Mouse (Mus musculus) liver, postnatal 0 days (tissue): ENCODE results near the gene Arhgef17. TPM values are rescaled to one million over a fixed set of nuclear protein-coding genes. Genes with fewer than 3 reads are reported as not detected.

Experiments
- ATAC-seq: fragments of 200-750 bp; cut with Nextera tagmentation; 2 replicates; pipeline ENCODE4 v1.8.0; 2017; ENCODE audit warnings: mild to moderate bottlenecking, moderate library complexity
- DNase-seq: peaks from one replicate; pipeline ENCODE4 v3.0.0-alpha.2; 2016
- H3K27ac ChIP-seq: fragments of 300-500 bp; sonication (generic); 2 replicates; pipeline ENCODE4 v1.5.1; 2014; ENCODE audit warnings: antibody characterized with exemption, moderate library complexity, mild to moderate bottlenecking, low read depth
- H3K27me3 ChIP-seq: fragments of 300-500 bp; sonication (generic); 2 replicates; pipeline ENCODE4 v1.6.1; 2014; ENCODE audit warnings: low read length, control low read depth, mixed read lengths; ENCODE audit not compliant: insufficient read depth
- H3K36me3 ChIP-seq: fragments of 300-500 bp; sonication (generic); replicated peaks from 2 replicates; pipeline ENCODE4 v1.6.1; 2014; ENCODE audit warnings: mild to moderate bottlenecking, control low read depth, low read length, moderate library complexity, mixed read lengths; ENCODE audit not compliant: insufficient read depth
- H3K4me1 ChIP-seq: fragments of 300-500 bp; sonication (generic); 2 replicates; pipeline ENCODE4 v1.6.1; 2014; ENCODE audit warnings: antibody characterized with exemption, mild to moderate bottlenecking, control low read depth; ENCODE audit not compliant: insufficient read depth
- H3K4me2 ChIP-seq: fragments of 300-500 bp; sonication (generic); 2 replicates; pipeline ENCODE4 v1.6.1; 2014; ENCODE audit warnings: low read depth, mild to moderate bottlenecking, low read length, moderate library complexity, mixed read lengths
- H3K4me3 ChIP-seq: fragments of 300-500 bp; sonication (generic); 2 replicates; pipeline ENCODE4 v1.5.1; 2014; ENCODE audit warnings: low read depth, low read length
- H3K9ac ChIP-seq: fragments of 300-500 bp; sonication (generic); replicated peaks from 2 replicates; pipeline ENCODE4 v1.6.1; 2014; ENCODE audit warnings: mild to moderate bottlenecking, moderate library complexity
- H3K9me3 ChIP-seq: fragments of 300-500 bp; sonication (generic); 2 replicates; pipeline ENCODE4 v1.6.1; 2016; ENCODE audit warnings: mild to moderate bottlenecking, control low read depth, low read length, mixed read lengths
- CTCF ChIP-seq: sonication (generic); IDR thresholded peaks from 2 replicates; pipeline ENCODE4 v1.5.1; 2016; ENCODE audit warnings: antibody characterized with exemption, low read depth
- EP300 ChIP-seq: IDR thresholded peaks from 2 replicates; pipeline ENCODE4 v1.6.1; 2016; ENCODE audit warnings: antibody characterized with exemption, low read depth, mild to moderate bottlenecking
- WGBS: fragments of 180-500 bp; shearing (Covaris S2); extraction: QIAGEN DNeasy Blood & Tissue Kit; methylation state at CpG from one replicate; pipeline ENCODE4 v1.1.7; 2014; ENCODE audit not compliant: insufficient replicate concordance; 5-methylcytosine and 5-hydroxymethylcytosine counted together
- polyA plus RNA-seq: library from polyadenylated mRNA; unstranded; fragments of >200 nt; fragmentation: Nextera tagmentation; extraction: Ambion mirVana; gene quantifications from 2 replicates; pipeline ENCODE4 v1.2.1, GENCODE M21; 2015

The Arhgef17 gene
- polyA plus RNA-seq, 1 experiment from 2014 or later: 0.35 TPM

- TF ChIP-seq EP300: no peak
- no peak for TF ChIP-seq CTCF
- 0 out of 2 replicates have a peak, but pooled peaks cover 8% of the 10 kb centered on the region for H3K4me1 ChIP-seq
- no peak overlapping the region for H3K27ac ChIP-seq
- no peak overlapping the region for H3K9ac ChIP-seq
- no peak for DNase-seq
- ATAC-seq: peak; percentile 25; the same call in 1 of the 2 replicates
- H3K9me3 ChIP-seq: 0 out of 2 replicates have a peak, but pooled peaks cover 2% of the 10 kb centered on the region
- no peak overlapping the region for H3K4me2 ChIP-seq
- no peaks in the 10 kb centered on the region for H3K36me3 ChIP-seq
- WGBS: 34% methylated on average over 7 of the region's 7 CpGs
- H3K4me3 ChIP-seq: no peak overlapping the region
- H3K27me3 ChIP-seq: no peaks in the 10 kb centered on the region
These were observed 29.2 kb upstream of the Arhgef17 start for GRCm38 (mm10) chr7:100961146-100961545.

GRCm38 (mm10) chr7:100960462-100960861, 28.6 kb upstream of the Arhgef17 start:
- Histone ChIP-seq H3K9ac (no peak overlapping the region), H3K27me3 (no peaks in the 10 kb centered on the region), H3K9me3 (0 out of 2 replicates have a peak, but pooled peaks cover 2% of the 10 kb centered on the region), H3K4me1 (0 out of 2 replicates have a peak, but pooled peaks cover 8% of the 10 kb centered on the region), H3K27ac (no peak overlapping the region), H3K4me2 (no peak overlapping the region), H3K36me3 (no peaks in the 10 kb centered on the region), H3K4me3 (no peak overlapping the region)
- TF ChIP-seq CTCF (no peak), EP300 (no peak)
- no peak for DNase-seq
- 65% methylated on average over 2 of the region's 2 CpGs for WGBS
- no peak for ATAC-seq

- Histone ChIP-seq H3K27me3 (no peaks in the 10 kb centered on the region), H3K4me2 (no peak overlapping the region), H3K27ac (no peak overlapping the region), H3K36me3 (no peaks in the 10 kb centered on the region), H3K4me1 (peaks cover 5% of the 10 kb centered on the region), H3K4me3 (no peak overlapping the region), H3K9me3 (0 out of 2 replicates have a peak, but pooled peaks cover 2% of the 10 kb centered on the region), H3K9ac (no peak overlapping the region)
- peak; percentile 61 for DNase-seq
- TF ChIP-seq CTCF (peak; percentile 60), EP300 (no peak)
- ATAC-seq: no peak
- 89% methylated on average over 2 of the region's 2 CpGs for WGBS
These were observed 26.5 kb upstream of the Arhgef17 start for GRCm38 (mm10) chr7:100958426-100958825.

- no peak for TF ChIP-seq CTCF
- no peak for TF ChIP-seq EP300
- Histone ChIP-seq H3K27me3 (no peaks in the 10 kb centered on the region), H3K9me3 (no peaks in the 10 kb centered on the region), H3K4me2 (no peak overlapping the region), H3K4me1 (peaks cover 21% of the 10 kb centered on the region), H3K27ac (peak overlapping the region; percentile 41), H3K9ac (peak overlapping the region; percentile 11; the same call in 1 of the 2 replicates), H3K36me3 (no peaks in the 10 kb centered on the region), H3K4me3 (no peak overlapping the region)
- ATAC-seq: no peak
- no peak for DNase-seq
- WGBS: 60% methylated on average over 7 of the region's 7 CpGs
These were observed 20.8 kb upstream of the Arhgef17 start for GRCm38 (mm10) chr7:100952686-100953085.

- WGBS: 35% methylated on average over 2 of the region's 2 CpGs
- H3K36me3 ChIP-seq: no peaks in the 10 kb centered on the region
- H3K9ac ChIP-seq: no peak overlapping the region
- no peaks in the 10 kb centered on the region for H3K27me3 ChIP-seq
- H3K4me3 ChIP-seq: no peak overlapping the region
- H3K27ac ChIP-seq: peak overlapping the region; percentile 41
- H3K9me3 ChIP-seq: no peaks in the 10 kb centered on the region
- TF ChIP-seq EP300: no peak
- no peak for TF ChIP-seq CTCF
- no peak for DNase-seq
- peak; percentile 20; the same call in 1 of the 2 replicates for ATAC-seq
- H3K4me2 ChIP-seq: no peak overlapping the region
- peaks cover 21% of the 10 kb centered on the region for H3K4me1 ChIP-seq
These were observed 20.0 kb upstream of the Arhgef17 start for GRCm38 (mm10) chr7:100951903-100952302.

- Histone ChIP-seq H3K27ac (peak overlapping the region; percentile 70), H3K4me2 (no peak overlapping the region), H3K27me3 (no peaks in the 10 kb centered on the region), H3K36me3 (no peaks in the 10 kb centered on the region), H3K9ac (no peak overlapping the region), H3K4me3 (no peak overlapping the region), H3K9me3 (no peaks in the 10 kb centered on the region), H3K4me1 (peaks cover 18% of the 10 kb centered on the region)
- 29% methylated on average over 12 of the region's 12 CpGs for WGBS
- peak; percentile 76 for ATAC-seq
- TF ChIP-seq CTCF (no peak), EP300 (no peak)
- peak; percentile 50 for DNase-seq
These were observed 18.6 kb upstream of the Arhgef17 start for GRCm38 (mm10) chr7:100950481-100951010.
